Mouse (Mus musculus): ENCODE results near the gene Chrm1. TPM values are rescaled to one million over a fixed set of nuclear protein-coding genes. Genes with fewer than 3 reads are reported as not detected.

Chrm1 gene
- total RNA-seq, 2 experiments from 2014 or later, result not detected

- DNase-seq, result no peak
Observed at GRCm38 (mm10) chr19:8691871-8692539, 28.4 kb downstream of the Chrm1 start.

- no peak for DNase-seq
Observed at GRCm38 (mm10) chr19:8692740-8693139, 29.2 kb downstream of the Chrm1 start.

- DNase-seq, result peak; percentile 53
Observed at GRCm38 (mm10) chr19:8695330-8695729, 31.7 kb downstream of the Chrm1 start.

- no peak for DNase-seq
Observed at GRCm38 (mm10) chr19:8699652-8700051, 36.1 kb downstream of the Chrm1 start.

- DNase-seq, result peak; percentile 46
Observed at GRCm38 (mm10) chr19:8702458-8702857, 38.9 kb downstream of the Chrm1 start.

GRCm38 (mm10) chr19:8703571-8703970 is 40.0 kb downstream of the Chrm1 start:
- no peak for DNase-seq

- DNase-seq, result no peak
Observed at GRCm38 (mm10) chr19:8705026-8705708, 41.6 kb downstream of the Chrm1 start.

GRCm38 (mm10) chr19:8706132-8706667 is 42.6 kb downstream of the Chrm1 start:
- no peak for DNase-seq

- DNase-seq, result no peak
Observed at GRCm38 (mm10) chr19:8706930-8707329, 43.3 kb downstream of the Chrm1 start.

GRCm38 (mm10) chr19:8708954-8709353 is 45.4 kb downstream of the Chrm1 start:
- no peak for DNase-seq

- DNase-seq, result no peak
Observed at GRCm38 (mm10) chr19:8710057-8710456, 46.5 kb downstream of the Chrm1 start.

GRCm38 (mm10) chr19:8711506-8711905 is 47.9 kb downstream of the Chrm1 start:
- no peak for DNase-seq

GRCm38 (mm10) chr19:8711949-8712869 is 48.6 kb downstream of the Chrm1 start:
- no peak for DNase-seq

GRCm38 (mm10) chr19:8712870-8713305 is 49.3 kb downstream of the Chrm1 start:
- peak; percentile 85 for DNase-seq

- peak; percentile 96 for DNase-seq
Observed at GRCm38 (mm10) chr19:8713306-8713996, 49.9 kb downstream of the Chrm1 start.

GRCm38 (mm10) chr19:8713997-8714652 is 50.5 kb downstream of the Chrm1 start:
- no peak for DNase-seq

GRCm38 (mm10) chr19:8714653-8715481 is 51.3 kb downstream of the Chrm1 start:
- no peak for DNase-seq

GRCm38 (mm10) chr19:8715868-8716766 is 52.5 kb downstream of the Chrm1 start:
- no peak for DNase-seq

- no peak for DNase-seq
Observed at GRCm38 (mm10) chr19:8716767-8717475, 53.3 kb downstream of the Chrm1 start.

Data from heart, postnatal 4 days (tissue).